Mouse (Mus musculus): ENCODE results near the gene Cd5. TPM values are rescaled to one million over a fixed set of nuclear protein-coding genes. Genes with fewer than 3 reads are reported as not detected.

Cd5 gene
- polyA plus RNA-seq (2011; ENCODE audit: insufficient read depth, insufficient read length, low read depth, missing spikeins) = not detected in 2 replicates

- Histone ChIP-seq H3K27ac (ENCODE audit: insufficient read depth, low read length) (no peak within 1 kb of the TSS), H3K36me3 (ENCODE audit: control insufficient read depth, insufficient read depth, low read length, poor library complexity, severe bottlenecking) (no peaks in the 10 kb centered on the region), H3K27me3 (ENCODE audit: control insufficient read depth, insufficient read depth, low read length, poor library complexity, severe bottlenecking) (no peaks in the 10 kb centered on the region), H3K9me3 (replicated peaks; ENCODE audit: control insufficient read depth, insufficient read depth, low read length, poor library complexity, severe bottlenecking) (no peaks in the 10 kb centered on the region), H3K9ac (ENCODE audit: low read depth, poor library complexity, severe bottlenecking) (no peak within 1 kb of the TSS), H3K4me3 (ENCODE audit: low read depth, low read length) (no peak within 1 kb of the TSS), H3K4me1 (ENCODE audit: control insufficient read depth, insufficient read depth, low read length) (peaks cover 3% of the 10 kb centered on the region)
- TF ChIP-seq EP300 (IDR thresholded peaks at IDR 0.05; ENCODE audit: insufficient read depth, low read depth, low read length) (no peak), CTCF (IDR thresholded peaks at IDR 0.05; ENCODE audit: low read depth, low read length) (no peak), POLR2A (IDR thresholded peaks at IDR 0.05; ENCODE audit: insufficient read depth, low read length) (no peak)
Observed at GRCm38 (mm10) chr19:10738811-10739210, at the start of gene Cd5. TSS of gene Cd5 (minus strand) at chr19:10739002.

GRCm38 (mm10) chr19:10788242-10788641 lies 49.4 kb upstream of the Cd5 start:
- TF ChIP-seq CTCF (IDR thresholded peaks at IDR 0.05; ENCODE audit: low read depth, low read length) (no peak), EP300 (IDR thresholded peaks at IDR 0.05; ENCODE audit: insufficient read depth, low read depth, low read length) (no peak), POLR2A (IDR thresholded peaks at IDR 0.05; ENCODE audit: insufficient read depth, low read length) (no peak)
- Histone ChIP-seq H3K27ac (ENCODE audit: insufficient read depth, low read length) (no peak overlapping the region), H3K4me3 (ENCODE audit: low read depth, low read length) (no peak overlapping the region), H3K27me3 (ENCODE audit: control insufficient read depth, insufficient read depth, low read length, poor library complexity, severe bottlenecking) (no peaks in the 10 kb centered on the region), H3K9me3 (replicated peaks; ENCODE audit: control insufficient read depth, insufficient read depth, low read length, poor library complexity, severe bottlenecking) (no peaks in the 10 kb centered on the region), H3K4me1 (ENCODE audit: control insufficient read depth, insufficient read depth, low read length) (no peaks in the 10 kb centered on the region), H3K9ac (ENCODE audit: low read depth, poor library complexity, severe bottlenecking) (no peak overlapping the region), H3K36me3 (ENCODE audit: control insufficient read depth, insufficient read depth, low read length, poor library complexity, severe bottlenecking) (no peaks in the 10 kb centered on the region)

- Histone ChIP-seq H3K4me1 (ENCODE audit: control insufficient read depth, insufficient read depth, low read length) (no peaks in the 10 kb centered on the region), H3K9ac (ENCODE audit: low read depth, poor library complexity, severe bottlenecking) (no peak overlapping the region), H3K4me3 (ENCODE audit: low read depth, low read length) (no peak overlapping the region), H3K27me3 (ENCODE audit: control insufficient read depth, insufficient read depth, low read length, poor library complexity, severe bottlenecking) (no peaks in the 10 kb centered on the region), H3K36me3 (ENCODE audit: control insufficient read depth, insufficient read depth, low read length, poor library complexity, severe bottlenecking) (no peaks in the 10 kb centered on the region), H3K27ac (ENCODE audit: insufficient read depth, low read length) (no peak overlapping the region), H3K9me3 (replicated peaks; ENCODE audit: control insufficient read depth, insufficient read depth, low read length, poor library complexity, severe bottlenecking) (no peaks in the 10 kb centered on the region)
- TF ChIP-seq POLR2A (IDR thresholded peaks at IDR 0.05; ENCODE audit: insufficient read depth, low read length) (no peak), EP300 (IDR thresholded peaks at IDR 0.05; ENCODE audit: insufficient read depth, low read depth, low read length) (no peak), CTCF (IDR thresholded peaks at IDR 0.05; ENCODE audit: low read depth, low read length) (no peak)
Observed at GRCm38 (mm10) chr19:10787406-10787805, 48.6 kb upstream of the Cd5 start.

- no peak overlapping the region for H3K9ac ChIP-seq (ENCODE audit: low read depth, poor library complexity, severe bottlenecking)
- H3K27me3 ChIP-seq (ENCODE audit: control insufficient read depth, insufficient read depth, low read length, poor library complexity, severe bottlenecking) = no peaks in the 10 kb centered on the region
- H3K4me1 ChIP-seq (ENCODE audit: control insufficient read depth, insufficient read depth, low read length) = no peaks in the 10 kb centered on the region
- no peaks in the 10 kb centered on the region for H3K36me3 ChIP-seq (ENCODE audit: control insufficient read depth, insufficient read depth, low read length, poor library complexity, severe bottlenecking)
- H3K27ac ChIP-seq (ENCODE audit: insufficient read depth, low read length) = no peak overlapping the region
- no peaks in the 10 kb centered on the region for H3K9me3 ChIP-seq (replicated peaks; ENCODE audit: control insufficient read depth, insufficient read depth, low read length, poor library complexity, severe bottlenecking)
- H3K4me3 ChIP-seq (ENCODE audit: low read depth, low read length) = no peak overlapping the region
- TF ChIP-seq POLR2A (IDR thresholded peaks at IDR 0.05; ENCODE audit: insufficient read depth, low read length) (no peak), CTCF (IDR thresholded peaks at IDR 0.05; ENCODE audit: low read depth, low read length) (no peak), EP300 (IDR thresholded peaks at IDR 0.05; ENCODE audit: insufficient read depth, low read depth, low read length) (no peak)
Observed at GRCm38 (mm10) chr19:10786753-10787152, 48.0 kb upstream of the Cd5 start.

GRCm38 (mm10) chr19:10784796-10785459 lies 46.1 kb upstream of the Cd5 start:
- Histone ChIP-seq H3K36me3 (ENCODE audit: control insufficient read depth, insufficient read depth, low read length, poor library complexity, severe bottlenecking) (no peaks in the 10 kb centered on the region), H3K9ac (ENCODE audit: low read depth, poor library complexity, severe bottlenecking) (no peak overlapping the region), H3K27me3 (ENCODE audit: control insufficient read depth, insufficient read depth, low read length, poor library complexity, severe bottlenecking) (no peaks in the 10 kb centered on the region), H3K27ac (ENCODE audit: insufficient read depth, low read length) (no peak overlapping the region), H3K4me1 (ENCODE audit: control insufficient read depth, insufficient read depth, low read length) (no peaks in the 10 kb centered on the region), H3K4me3 (ENCODE audit: low read depth, low read length) (no peak overlapping the region), H3K9me3 (replicated peaks; ENCODE audit: control insufficient read depth, insufficient read depth, low read length, poor library complexity, severe bottlenecking) (no peaks in the 10 kb centered on the region)
- TF ChIP-seq CTCF (IDR thresholded peaks at IDR 0.05; ENCODE audit: low read depth, low read length) (no peak), POLR2A (IDR thresholded peaks at IDR 0.05; ENCODE audit: insufficient read depth, low read length) (no peak), EP300 (IDR thresholded peaks at IDR 0.05; ENCODE audit: insufficient read depth, low read depth, low read length) (no peak)

GRCm38 (mm10) chr19:10784061-10784460 lies 45.3 kb upstream of the Cd5 start:
- TF ChIP-seq EP300 (IDR thresholded peaks at IDR 0.05; ENCODE audit: insufficient read depth, low read depth, low read length) (no peak; the same call in 1 of the 2 replicates), POLR2A (IDR thresholded peaks at IDR 0.05; ENCODE audit: insufficient read depth, low read length) (no peak), CTCF (IDR thresholded peaks at IDR 0.05; ENCODE audit: low read depth, low read length) (no peak)
- H3K9me3 ChIP-seq (replicated peaks; ENCODE audit: control insufficient read depth, insufficient read depth, low read length, poor library complexity, severe bottlenecking) = no peaks in the 10 kb centered on the region
- H3K27ac ChIP-seq (ENCODE audit: insufficient read depth, low read length) = no peak overlapping the region
- no peak overlapping the region for H3K4me3 ChIP-seq (ENCODE audit: low read depth, low read length)
- H3K27me3 ChIP-seq (ENCODE audit: control insufficient read depth, insufficient read depth, low read length, poor library complexity, severe bottlenecking) = no peaks in the 10 kb centered on the region
- no peaks in the 10 kb centered on the region for H3K36me3 ChIP-seq (ENCODE audit: control insufficient read depth, insufficient read depth, low read length, poor library complexity, severe bottlenecking)
- H3K9ac ChIP-seq (ENCODE audit: low read depth, poor library complexity, severe bottlenecking) = no peak overlapping the region
- H3K4me1 ChIP-seq (ENCODE audit: control insufficient read depth, insufficient read depth, low read length) = no peaks in the 10 kb centered on the region

Data from ES-Bruce4 (cell line).